Mouse (Mus musculus) forebrain, postnatal 0 days (tissue): Measurements from ENCODE around the gene Mtm1. TPM values are rescaled to one million over a fixed set of nuclear protein-coding genes. Genes with fewer than 3 reads are reported as not detected.

ENCODE experiments used
- ATAC-seq: fragments of 200-750 bp; cut with Nextera tagmentation; 2 replicates; pipeline ENCODE4 v1.8.0; 2017; ENCODE audit warnings: mild to moderate bottlenecking, moderate library complexity
- DNase-seq: peaks from one replicate; pipeline ENCODE4 v3.0.0-alpha.2; 2015
- H3K27ac ChIP-seq: fragments of 300-500 bp; sonication (generic); 2 replicates; pipeline ENCODE4 v1.5.1; 2014; ENCODE audit warnings: low read depth, mild to moderate bottlenecking, antibody characterized with exemption, low read length, moderate library complexity, mixed read lengths
- H3K27me3 ChIP-seq: fragments of 300-500 bp; sonication (generic); 2 replicates; pipeline ENCODE4 v1.6.1; 2014; ENCODE audit warnings: mild to moderate bottlenecking, low read length, mixed read lengths; ENCODE audit not compliant: insufficient read depth
- H3K36me3 ChIP-seq: fragments of 300-500 bp; sonication (generic); 2 replicates; pipeline ENCODE4 v1.6.1; 2014; ENCODE audit warnings: mild to moderate bottlenecking, moderate library complexity; ENCODE audit not compliant: insufficient read depth
- H3K4me1 ChIP-seq: fragments of 300-500 bp; sonication (generic); 2 replicates; pipeline ENCODE4 v1.6.1; 2014; ENCODE audit warnings: antibody characterized with exemption; ENCODE audit not compliant: insufficient read depth
- H3K4me2 ChIP-seq: fragments of 300-500 bp; sonication (generic); 2 replicates; pipeline ENCODE4 v1.6.1; 2014; ENCODE audit warnings: low read depth, mild to moderate bottlenecking, moderate library complexity
- H3K4me3 ChIP-seq: fragments of 300-500 bp; sonication (generic); 2 replicates; pipeline ENCODE4 v1.5.1; 2014; ENCODE audit warnings: low read depth, low read length, mixed read lengths
- H3K9ac ChIP-seq: fragments of 300-500 bp; sonication (generic); 2 replicates; pipeline ENCODE4 v1.6.1; 2014; ENCODE audit warnings: mild to moderate bottlenecking
- H3K9me3 ChIP-seq: fragments of 300-500 bp; sonication (generic); 2 replicates; pipeline ENCODE4 v1.6.1; 2016; ENCODE audit warnings: low read length
- CTCF ChIP-seq: sonication (generic); IDR thresholded peaks from 2 replicates; pipeline ENCODE4 v1.5.1; 2016; ENCODE audit warnings: antibody characterized with exemption, control low read depth, low read depth
- WGBS: fragments of 180-500 bp; shearing (Covaris S2); extraction: QIAGEN DNeasy Blood & Tissue Kit; methylation state at CpG from one replicate; pipeline ENCODE4 v1.1.7; 2014; 5-methylcytosine and 5-hydroxymethylcytosine counted together
- polyA plus RNA-seq: library from polyadenylated mRNA; unstranded; fragments of >200 nt; fragmentation: Nextera tagmentation; extraction: Ambion mirVana; gene quantifications from 2 replicates; pipeline ENCODE4 v1.2.1, GENCODE M21; 2015
- total RNA-seq: library from RNA; depleted of rRNA; stranded (reverse); fragments of >200 nt; gene quantifications from 2 replicates; pipeline ENCODE4 v1.2.3, GENCODE M21; 2014

Mtm1 gene
- total and polyA plus RNA-seq, 2 experiments from 2014 or later = 3.4 to 6.1 TPM

- DNase-seq (no peak), ATAC-seq (no peak)
- no peak for TF ChIP-seq CTCF
- no peaks in the 10 kb centered on the region for H3K9me3 ChIP-seq
- H3K4me2 ChIP-seq = no peak overlapping the region
- H3K27me3 ChIP-seq = no peaks in the 10 kb centered on the region
- no peaks in the 10 kb centered on the region for H3K36me3 ChIP-seq
- no peak overlapping the region for H3K9ac ChIP-seq
- no peak overlapping the region for H3K27ac ChIP-seq
- 70% methylated on average over 5 of the region's 5 CpGs for WGBS
- no peak overlapping the region for H3K4me3 ChIP-seq
- no peaks in the 10 kb centered on the region for H3K4me1 ChIP-seq
Observed at GRCm38 (mm10) chrX:71226881-71227280, 16.3 kb downstream of the Mtm1 start.

GRCm38 (mm10) chrX:71228200-71228599, 17.6 kb downstream of the Mtm1 start:
- no peak for TF ChIP-seq CTCF
- no peak overlapping the region for H3K4me3 ChIP-seq
- no peak for DNase-seq
- H3K4me1 ChIP-seq = no peaks in the 10 kb centered on the region
- no peak for ATAC-seq
- H3K27ac ChIP-seq = no peak overlapping the region
- 79% methylated on average over 3 of the region's 3 CpGs for WGBS
- no peaks in the 10 kb centered on the region for H3K27me3 ChIP-seq
- no peaks in the 10 kb centered on the region for H3K36me3 ChIP-seq
- H3K9ac ChIP-seq = no peak overlapping the region
- H3K4me2 ChIP-seq = no peak overlapping the region
- no peaks in the 10 kb centered on the region for H3K9me3 ChIP-seq

GRCm38 (mm10) chrX:71230847-71231246, 20.3 kb downstream of the Mtm1 start:
- Histone ChIP-seq H3K27me3 (no peaks in the 10 kb centered on the region), H3K9me3 (no peaks in the 10 kb centered on the region), H3K27ac (no peak overlapping the region), H3K4me1 (no peaks in the 10 kb centered on the region), H3K4me2 (no peak overlapping the region), H3K36me3 (no peaks in the 10 kb centered on the region), H3K9ac (no peak overlapping the region), H3K4me3 (no peak overlapping the region)
- ATAC-seq = no peak
- no peak for DNase-seq
- WGBS = 90% methylated on average over 2 of the region's 2 CpGs
- no peak for TF ChIP-seq CTCF

- no peak for TF ChIP-seq CTCF
- Histone ChIP-seq H3K27me3 (no peaks in the 10 kb centered on the region), H3K4me3 (no peak overlapping the region), H3K9me3 (no peaks in the 10 kb centered on the region), H3K27ac (no peak overlapping the region), H3K4me2 (no peak overlapping the region), H3K36me3 (no peaks in the 10 kb centered on the region), H3K4me1 (no peaks in the 10 kb centered on the region), H3K9ac (no peak overlapping the region)
- ATAC-seq = no peak
- 88% methylated on average over 1 of the region's 1 CpGs for WGBS
- DNase-seq = no peak
Observed at GRCm38 (mm10) chrX:71256422-71256821, 45.9 kb downstream of the Mtm1 start.

GRCm38 (mm10) chrX:71260857-71261256, 50.3 kb downstream of the Mtm1 start:
- Histone ChIP-seq H3K9ac (no peak overlapping the region), H3K9me3 (no peaks in the 10 kb centered on the region), H3K27ac (no peak overlapping the region), H3K36me3 (no peaks in the 10 kb centered on the region), H3K4me3 (no peak overlapping the region), H3K4me2 (no peak overlapping the region), H3K27me3 (no peaks in the 10 kb centered on the region), H3K4me1 (no peaks in the 10 kb centered on the region)
- 91% methylated on average over 4 of the region's 4 CpGs for WGBS
- TF ChIP-seq CTCF = no peak
- DNase-seq (no peak), ATAC-seq (no peak)

- Histone ChIP-seq H3K4me3 (no peak overlapping the region), H3K4me1 (no peaks in the 10 kb centered on the region), H3K27ac (no peak overlapping the region), H3K36me3 (no peaks in the 10 kb centered on the region), H3K9ac (no peak overlapping the region), H3K27me3 (no peaks in the 10 kb centered on the region), H3K9me3 (no peaks in the 10 kb centered on the region), H3K4me2 (no peak overlapping the region)
- DNase-seq = no peak
- no peak for TF ChIP-seq CTCF
- no peak for ATAC-seq
- WGBS = 78% methylated on average over 2 of the region's 2 CpGs
Observed at GRCm38 (mm10) chrX:71264316-71264715, 53.7 kb downstream of the Mtm1 start.

- no peaks in the 10 kb centered on the region for H3K4me1 ChIP-seq
- H3K27ac ChIP-seq = no peak overlapping the region
- ATAC-seq (peak; percentile 38), DNase-seq (peak; percentile 10)
- no peak overlapping the region for H3K9ac ChIP-seq
- WGBS = 57% methylated on average over 1 of the region's 1 CpGs
- H3K36me3 ChIP-seq = no peaks in the 10 kb centered on the region
- H3K4me2 ChIP-seq = no peak overlapping the region
- no peak for TF ChIP-seq CTCF
- H3K4me3 ChIP-seq = no peak overlapping the region
- no peaks in the 10 kb centered on the region for H3K9me3 ChIP-seq
- H3K27me3 ChIP-seq = no peaks in the 10 kb centered on the region
Observed at GRCm38 (mm10) chrX:71268972-71269371, 58.4 kb downstream of the Mtm1 start.

GRCm38 (mm10) chrX:71274150-71274549, 63.6 kb downstream of the Mtm1 start:
- DNase-seq (no peak), ATAC-seq (no peak)
- Histone ChIP-seq H3K4me1 (no peaks in the 10 kb centered on the region), H3K4me2 (no peak overlapping the region), H3K4me3 (no peak overlapping the region), H3K36me3 (no peaks in the 10 kb centered on the region), H3K27ac (no peak overlapping the region), H3K27me3 (no peaks in the 10 kb centered on the region), H3K9ac (no peak overlapping the region), H3K9me3 (no peaks in the 10 kb centered on the region)
- 88% methylated on average over 3 of the region's 3 CpGs for WGBS
- no peak for TF ChIP-seq CTCF
